Mouse (Mus musculus) intestine, postnatal 0 days (tissue): ENCODE measurements around the gene Aifm2. TPM values are rescaled to one million over a fixed set of nuclear protein-coding genes. Genes with fewer than 3 reads are reported as not detected.

ENCODE experiments used
- ATAC-seq: fragments of 200-750 bp; cut with Nextera tagmentation; 2 replicates; pipeline ENCODE4 v1.8.0; 2017; ENCODE audit warnings: mild to moderate bottlenecking, moderate TSS enrichment, moderate library complexity
- H3K27ac ChIP-seq: fragments of 300-500 bp; sonication (generic); 2 replicates; pipeline ENCODE4 v1.5.1; 2014; ENCODE audit warnings: mild to moderate bottlenecking, low read depth, low read length, moderate library complexity
- H3K27me3 ChIP-seq: fragments of 300-500 bp; sonication (generic); replicated peaks from 2 replicates; pipeline ENCODE4 v1.6.1; 2014; ENCODE audit warnings: low read length, mixed read lengths; ENCODE audit not compliant: control insufficient read depth, insufficient read depth
- H3K36me3 ChIP-seq: fragments of 300-500 bp; sonication (generic); 2 replicates; pipeline ENCODE4 v1.6.1; 2014; ENCODE audit warnings: mild to moderate bottlenecking, moderate library complexity; ENCODE audit not compliant: control insufficient read depth, insufficient read depth
- H3K4me1 ChIP-seq: fragments of 300-500 bp; sonication (generic); replicated peaks from 2 replicates; pipeline ENCODE4 v1.6.1; 2014; ENCODE audit warnings: antibody characterized with exemption, low read length, mixed read lengths; ENCODE audit not compliant: control insufficient read depth, insufficient read depth
- H3K4me2 ChIP-seq: fragments of 300-500 bp; sonication (generic); replicated peaks from 2 replicates; pipeline ENCODE4 v1.6.1; 2014; ENCODE audit warnings: low read depth, mild to moderate bottlenecking, moderate library complexity
- H3K4me3 ChIP-seq: fragments of 300-500 bp; sonication (generic); 2 replicates; pipeline ENCODE4 v1.5.1; 2014; ENCODE audit warnings: low read depth, low read length
- H3K9ac ChIP-seq: fragments of 300-500 bp; sonication (generic); 2 replicates; pipeline ENCODE4 v1.6.1; 2014; ENCODE audit warnings: mild to moderate bottlenecking, low read depth, low read length
- H3K9me3 ChIP-seq: fragments of 300-500 bp; sonication (generic); 2 replicates; pipeline ENCODE4 v1.6.1; 2016; ENCODE audit warnings: mixed run types; ENCODE audit not compliant: control insufficient read depth
- CTCF ChIP-seq: sonication (generic); IDR thresholded peaks from 2 replicates; pipeline ENCODE4 v1.5.1; 2016; ENCODE audit warnings: low read depth, mild to moderate bottlenecking, control low read depth, antibody characterized with exemption, moderate library complexity
- WGBS: fragments of 180-500 bp; shearing (Covaris S2); extraction: QIAGEN DNeasy Blood & Tissue Kit; methylation state at CpG from one replicate; pipeline ENCODE4 v1.1.7; 2014; 5-methylcytosine and 5-hydroxymethylcytosine counted together
- polyA plus RNA-seq: library from polyadenylated mRNA; unstranded; fragments of >200 nt; fragmentation: Nextera tagmentation; extraction: Ambion mirVana; gene quantifications from 2 replicates; pipeline ENCODE4 v1.2.1, GENCODE M21; 2015

Gene Aifm2
- polyA plus RNA-seq, 1 experiment from 2014 or later, result 14.7 TPM

GRCm38 (mm10) chr10:61723271-61723670, 8.2 kb downstream of the Aifm2 start:
- no peaks in the 10 kb centered on the region for H3K27me3 ChIP-seq
- H3K4me1 ChIP-seq, result no peaks in the 10 kb centered on the region
- TF ChIP-seq CTCF, result no peak
- no peak overlapping the region for H3K4me2 ChIP-seq
- 64% methylated on average over 6 of the region's 6 CpGs for WGBS
- H3K36me3 ChIP-seq, result peaks cover 11% of the 10 kb centered on the region; the same call in 1 of the 2 replicates
- no peak overlapping the region for H3K4me3 ChIP-seq
- no peak for ATAC-seq
- no peak overlapping the region for H3K9ac ChIP-seq
- no peaks in the 10 kb centered on the region for H3K9me3 ChIP-seq
- no peak overlapping the region for H3K27ac ChIP-seq

- 74% methylated on average over 11 of the region's 11 CpGs for WGBS
- TF ChIP-seq CTCF, result no peak
Observed at GRCm38 (mm10) chr10:61729181-61729580, 14.1 kb downstream of the Aifm2 start.

DNA sequence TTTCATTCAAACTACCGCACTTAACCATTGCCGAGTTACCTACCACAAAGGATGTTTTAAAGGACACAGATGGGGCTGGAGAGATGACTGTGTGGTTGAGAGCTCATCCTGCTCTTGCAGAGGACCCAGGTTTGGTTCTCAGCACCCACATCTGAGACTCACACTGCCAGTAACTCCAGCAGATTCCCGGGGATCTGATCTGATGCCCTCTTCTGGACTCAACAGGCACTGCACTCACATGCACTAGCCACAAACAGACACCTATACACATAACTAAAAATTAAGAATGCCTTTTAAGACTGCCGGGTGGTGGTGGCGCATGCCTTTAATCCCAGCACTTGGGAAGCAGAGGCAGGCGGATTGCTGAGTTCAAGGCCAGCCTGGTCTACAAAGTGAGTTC, 15.1 kb downstream of the Aifm2 start:
- Histone ChIP-seq H3K4me3 (no peak overlapping the region), H3K4me1 (no peaks in the 10 kb centered on the region), H3K27me3 (no peaks in the 10 kb centered on the region), H3K4me2 (no peak overlapping the region), H3K27ac (no peak overlapping the region), H3K36me3 (peaks cover 28% of the 10 kb centered on the region; the same call in 1 of the 2 replicates), H3K9ac (no peak overlapping the region), H3K9me3 (no peaks in the 10 kb centered on the region)
- WGBS, result 97% methylated on average over 6 of the region's 6 CpGs
- no peak for TF ChIP-seq CTCF
- no peak for ATAC-seq

More at GRCm38 (mm10) chr10:61729181-61729580, 14.1 kb downstream of the Aifm2 start:
- ATAC-seq, result no peak
- H3K36me3 ChIP-seq, result peaks cover 28% of the 10 kb centered on the region; the same call in 1 of the 2 replicates
- no peak overlapping the region for H3K4me2 ChIP-seq
- H3K4me3 ChIP-seq, result no peak overlapping the region
- no peak overlapping the region for H3K9ac ChIP-seq
- no peak overlapping the region for H3K27ac ChIP-seq
- no peaks in the 10 kb centered on the region for H3K9me3 ChIP-seq
- no peaks in the 10 kb centered on the region for H3K27me3 ChIP-seq
- no peaks in the 10 kb centered on the region for H3K4me1 ChIP-seq

- H3K36me3 ChIP-seq, result peaks cover 21% of the 10 kb centered on the region; the same call in 1 of the 2 replicates
- H3K27ac ChIP-seq, result no peak overlapping the region
- H3K4me3 ChIP-seq, result no peak overlapping the region
- no peak overlapping the region for H3K9ac ChIP-seq
- no peaks in the 10 kb centered on the region for H3K4me1 ChIP-seq
- 23% methylated on average over 3 of the region's 3 CpGs for WGBS
- peak; percentile 93 for TF ChIP-seq CTCF
- no peaks in the 10 kb centered on the region for H3K9me3 ChIP-seq
- no peak overlapping the region for H3K4me2 ChIP-seq
- no peaks in the 10 kb centered on the region for H3K27me3 ChIP-seq
- ATAC-seq, result peak; percentile 76
Observed at GRCm38 (mm10) chr10:61734377-61734776, 19.3 kb downstream of the Aifm2 start.

GRCm38 (mm10) chr10:61736671-61737078, 21.6 kb downstream of the Aifm2 start:
- Histone ChIP-seq H3K36me3 (peaks cover 22% of the 10 kb centered on the region; the same call in 1 of the 2 replicates), H3K4me2 (no peak overlapping the region), H3K4me1 (no peaks in the 10 kb centered on the region), H3K27me3 (no peaks in the 10 kb centered on the region), H3K27ac (no peak overlapping the region), H3K9ac (no peak overlapping the region), H3K9me3 (no peaks in the 10 kb centered on the region), H3K4me3 (no peak overlapping the region)
- WGBS, result 70% methylated on average over 10 of the region's 10 CpGs
- no peak for TF ChIP-seq CTCF
- ATAC-seq, result no peak

GRCm38 (mm10) chr10:61737537-61737936, 22.5 kb downstream of the Aifm2 start:
- Histone ChIP-seq H3K36me3 (peaks cover 27% of the 10 kb centered on the region; the same call in 1 of the 2 replicates), H3K4me1 (no peaks in the 10 kb centered on the region), H3K4me3 (no peak overlapping the region), H3K4me2 (no peak overlapping the region), H3K9me3 (no peaks in the 10 kb centered on the region), H3K9ac (no peak overlapping the region), H3K27ac (no peak overlapping the region; the same call in 1 of the 2 replicates), H3K27me3 (no peaks in the 10 kb centered on the region)
- no peak for ATAC-seq
- TF ChIP-seq CTCF, result no peak
- 87% methylated on average over 1 of the region's 1 CpGs for WGBS

GRCm38 (mm10) chr10:61738126-61738525, 23.1 kb downstream of the Aifm2 start:
- no peak for ATAC-seq
- H3K36me3 ChIP-seq, result peaks cover 28% of the 10 kb centered on the region; the same call in 1 of the 2 replicates

More at GRCm38 (mm10) chr10:61738126-61738525, 23.1 kb downstream of the Aifm2 start:
- Histone ChIP-seq H3K9me3 (no peaks in the 10 kb centered on the region), H3K27me3 (no peaks in the 10 kb centered on the region), H3K9ac (no peak overlapping the region), H3K4me1 (no peaks in the 10 kb centered on the region), H3K4me2 (no peak overlapping the region), H3K4me3 (no peak overlapping the region), H3K27ac (no peak overlapping the region)
- no peak for TF ChIP-seq CTCF
- WGBS, result 92% methylated on average over 4 of the region's 4 CpGs
